Mouse (Mus musculus) lung, postnatal 10 days (tissue): ENCODE measurements around the gene Gadl1.
"Not testable (repeated sequence)": the region's sequence is repeated elsewhere in the genome, so short reads cannot be mapped to it uniquely, and the experiment has no call there.

Experiments used
- DNase-seq: peaks from one replicate; pipeline ENCODE4 v3.0.0; 2021

The Gadl1 gene

DNA sequence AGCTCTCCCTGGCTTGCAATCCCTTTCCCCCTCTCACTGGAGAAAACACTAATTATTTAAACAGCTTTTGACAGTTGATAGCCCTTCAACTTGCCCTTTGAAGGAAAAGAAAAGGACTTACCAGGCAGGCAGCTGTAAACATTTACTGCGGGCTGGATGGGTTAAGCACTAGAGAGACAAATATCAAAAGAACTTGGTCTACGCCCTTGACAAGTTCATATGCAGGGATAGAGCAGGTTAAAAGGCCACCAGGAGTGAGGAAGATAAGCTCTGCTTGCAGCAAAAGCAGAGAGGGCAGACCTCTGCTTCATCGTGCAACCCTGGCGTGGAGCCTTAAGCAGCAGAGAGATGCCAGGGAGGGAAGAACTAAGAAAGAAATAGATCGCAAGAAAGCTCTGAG is 123.5 kb downstream of the Gadl1 start:
- DNase-seq = no peak

- no peak for DNase-seq
Observed at GRCm38 (mm10) chr9:116038275-116038674, 129.0 kb downstream of the Gadl1 start.

DNA sequence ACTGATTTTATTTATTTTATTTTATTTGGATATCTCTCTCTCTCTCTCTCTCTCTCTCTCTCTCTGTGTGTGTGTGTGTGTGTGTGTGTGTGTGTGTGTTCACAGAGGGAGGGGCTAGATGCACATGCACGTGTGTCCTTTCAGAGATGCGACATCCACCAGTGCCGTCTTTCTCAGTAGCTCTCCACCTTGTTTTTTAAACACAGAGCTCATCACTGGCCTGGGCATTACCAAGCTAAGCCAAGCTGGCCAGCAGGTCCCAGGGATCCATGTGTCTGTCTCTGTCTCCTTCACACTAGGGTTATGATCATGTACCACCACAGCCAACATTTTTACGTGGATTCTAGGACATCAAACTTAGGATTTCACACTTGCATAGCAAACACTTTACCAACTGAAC is 130.7 kb downstream of the Gadl1 start:
- no peak for DNase-seq

DNA sequence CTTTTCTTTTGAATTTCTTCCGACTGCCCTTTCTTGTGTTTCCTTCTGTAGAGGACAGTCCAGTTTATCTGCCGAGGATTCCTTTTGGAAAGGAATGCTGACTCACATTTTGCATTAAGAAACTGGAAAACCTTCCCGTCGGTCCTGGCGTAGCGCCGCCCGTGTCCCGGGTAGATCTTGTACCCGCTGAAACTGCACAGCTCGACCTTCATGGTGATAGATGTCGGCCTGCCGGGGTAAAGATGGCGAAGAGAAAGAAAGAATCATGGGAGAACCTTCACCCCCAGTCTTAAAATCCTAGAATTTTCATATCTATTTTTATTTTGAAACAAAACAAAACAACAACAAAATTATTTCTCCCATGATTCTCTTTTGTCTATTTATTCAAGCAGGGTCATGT is 131.6 kb downstream of the Gadl1 start:
- not testable (repeated sequence) for DNase-seq

- DNase-seq = no peak
Observed at GRCm38 (mm10) chr9:116041369-116041768, 132.1 kb downstream of the Gadl1 start.

DNA sequence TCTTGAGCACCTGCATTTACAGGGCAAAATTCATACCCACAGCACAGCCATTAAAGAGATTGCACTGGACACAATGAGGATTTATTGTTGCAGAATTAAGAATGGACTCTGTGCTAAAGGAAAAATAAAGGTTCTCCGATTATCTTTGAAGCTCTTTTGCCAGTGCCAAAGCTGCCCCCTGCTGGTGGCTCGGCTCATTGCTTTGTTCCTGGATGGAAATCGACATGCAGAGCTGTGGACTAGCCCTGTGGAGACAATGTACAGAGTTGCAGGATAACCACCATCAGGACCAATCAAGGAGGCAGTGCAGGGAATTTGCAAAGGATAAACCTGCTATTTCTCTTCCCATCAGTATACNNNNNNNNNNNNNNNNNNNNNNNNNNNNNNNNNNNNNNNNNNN is 132.5 kb downstream of the Gadl1 start:
- peak; percentile 85 for DNase-seq

DNA sequence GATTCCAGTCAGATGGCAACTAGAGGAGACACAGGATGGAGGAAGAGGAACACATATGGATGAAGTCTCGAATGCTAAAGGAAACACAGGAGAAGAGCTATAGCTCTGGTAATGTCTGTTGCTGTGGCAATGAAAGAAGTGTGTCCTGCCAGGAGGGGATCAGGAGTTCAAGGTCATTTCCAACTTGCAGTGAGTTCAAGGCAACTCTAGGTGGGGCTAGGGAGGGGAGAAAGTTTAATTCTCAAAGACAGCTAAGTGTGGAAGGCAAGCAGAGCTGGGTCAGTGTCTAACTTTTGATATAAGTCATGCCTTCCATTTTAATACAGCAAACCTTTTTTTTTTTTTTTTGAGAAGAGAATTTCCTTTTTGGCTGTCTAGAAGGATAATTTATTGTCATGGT is 140.7 kb downstream of the Gadl1 start:
- DNase-seq = no peak

DNA sequence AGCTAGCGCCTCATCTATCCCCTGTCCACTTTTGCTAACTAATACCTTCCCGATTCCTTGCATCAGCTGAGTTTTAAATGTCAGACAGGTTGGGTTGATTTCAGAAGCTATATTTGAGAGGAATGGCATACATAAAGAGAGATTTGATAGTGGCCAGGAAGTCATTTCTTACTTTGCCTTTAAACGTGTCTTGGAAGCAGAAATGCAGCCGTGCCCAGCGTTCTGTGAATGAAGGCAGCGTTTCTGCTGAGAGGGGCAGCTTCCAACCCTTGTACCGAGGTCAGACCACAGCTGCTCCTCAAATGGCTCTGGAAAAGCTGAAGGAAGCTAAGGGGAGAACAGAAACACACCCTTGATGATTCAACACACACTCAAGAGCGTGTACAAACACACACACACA is 144.7 kb downstream of the Gadl1 start:
- DNase-seq = no peak

GRCm38 (mm10) chr9:116058475-116058874 is 149.2 kb downstream of the Gadl1 start:
- DNase-seq = no peak

DNA sequence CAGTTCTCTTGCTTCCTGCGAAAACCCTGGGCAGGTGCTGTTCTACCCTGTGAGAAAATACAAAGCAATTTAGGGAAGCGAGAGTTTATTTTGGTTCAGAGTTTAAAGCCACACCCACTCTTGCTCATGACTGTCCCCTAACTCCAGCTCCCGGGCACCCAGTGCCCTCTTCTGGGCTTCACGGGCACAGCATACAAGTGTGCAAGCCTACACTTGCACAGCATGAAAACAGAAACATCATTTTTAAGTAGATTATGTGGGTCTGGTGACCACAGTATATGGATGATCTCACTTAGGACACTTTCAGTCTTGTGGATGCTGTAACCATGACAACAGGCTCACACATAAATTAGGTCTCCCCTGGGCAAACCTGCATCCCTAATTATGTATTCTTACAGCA is 149.9 kb downstream of the Gadl1 start:
- DNase-seq = peak; percentile 23

GRCm38 (mm10) chr9:116060691-116061090 is 151.4 kb downstream of the Gadl1 start:
- DNase-seq = peak; percentile 37

GRCm38 (mm10) chr9:116064774-116065173 is 155.5 kb downstream of the Gadl1 start:
- no peak for DNase-seq

GRCm38 (mm10) chr9:116071561-116071960 is 162.3 kb downstream of the Gadl1 start:
- not testable (repeated sequence) for DNase-seq

GRCm38 (mm10) chr9:116076163-116076562 is 166.9 kb downstream of the Gadl1 start:
- no peak for DNase-seq

DNA sequence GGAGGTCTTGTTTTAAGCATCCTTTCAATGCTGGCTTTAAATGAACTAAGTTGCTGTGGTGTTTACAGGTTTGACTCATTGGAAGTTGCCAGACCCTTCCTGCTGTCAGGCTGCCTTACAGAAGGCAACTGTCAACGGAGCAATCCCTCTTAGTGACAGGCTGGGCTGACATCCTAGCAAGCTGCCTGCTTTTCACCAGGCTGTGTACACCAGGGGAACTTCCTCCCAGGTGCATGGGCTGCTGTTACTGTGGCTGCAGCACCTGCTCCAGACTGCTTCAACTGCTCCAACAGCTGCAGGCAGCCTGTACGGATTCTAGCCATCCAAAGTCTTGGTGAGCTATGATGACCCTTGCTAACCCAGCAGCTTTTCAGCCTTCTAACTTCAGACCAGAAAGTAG is 167.7 kb downstream of the Gadl1 start:
- DNase-seq = no peak

GRCm38 (mm10) chr9:116077419-116077818 is 168.2 kb downstream of the Gadl1 start:
- DNase-seq = no peak

- no peak for DNase-seq
Observed at GRCm38 (mm10) chr9:116081781-116082180, 172.5 kb downstream of the Gadl1 start.

- no peak for DNase-seq
Observed at GRCm38 (mm10) chr9:116083300-116083699, 174.0 kb downstream of the Gadl1 start.

DNA sequence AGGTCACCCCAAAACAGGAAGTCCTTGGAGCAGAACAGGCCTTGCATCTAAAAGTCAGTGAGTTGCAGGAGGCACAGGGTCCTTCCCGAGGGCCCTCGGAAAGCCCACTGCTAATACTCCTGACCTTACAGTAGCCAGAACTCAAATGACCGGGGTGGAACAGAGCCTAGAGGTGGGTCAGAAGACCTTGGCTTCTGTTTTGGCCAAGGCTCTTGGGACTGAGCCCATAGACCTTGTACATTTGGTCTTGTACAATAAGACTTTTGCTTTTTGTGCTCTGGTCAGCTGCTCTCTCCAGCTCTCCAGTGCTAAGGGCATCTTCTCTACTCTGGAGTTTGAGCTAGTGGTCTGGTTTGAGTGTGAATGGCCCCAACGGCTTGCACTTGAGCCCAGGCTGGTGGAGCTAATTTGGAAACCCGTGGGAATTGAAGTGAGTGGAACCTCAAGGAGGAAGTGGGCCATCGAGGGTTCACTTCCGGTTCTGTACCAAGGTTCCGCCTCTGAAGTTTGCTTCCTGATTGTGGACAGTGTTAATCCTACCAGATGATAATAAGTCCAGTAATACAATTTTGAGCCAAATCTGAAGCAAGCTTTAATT is 174.6 kb downstream of the Gadl1 start:
- peak; percentile 22 for DNase-seq

DNA sequence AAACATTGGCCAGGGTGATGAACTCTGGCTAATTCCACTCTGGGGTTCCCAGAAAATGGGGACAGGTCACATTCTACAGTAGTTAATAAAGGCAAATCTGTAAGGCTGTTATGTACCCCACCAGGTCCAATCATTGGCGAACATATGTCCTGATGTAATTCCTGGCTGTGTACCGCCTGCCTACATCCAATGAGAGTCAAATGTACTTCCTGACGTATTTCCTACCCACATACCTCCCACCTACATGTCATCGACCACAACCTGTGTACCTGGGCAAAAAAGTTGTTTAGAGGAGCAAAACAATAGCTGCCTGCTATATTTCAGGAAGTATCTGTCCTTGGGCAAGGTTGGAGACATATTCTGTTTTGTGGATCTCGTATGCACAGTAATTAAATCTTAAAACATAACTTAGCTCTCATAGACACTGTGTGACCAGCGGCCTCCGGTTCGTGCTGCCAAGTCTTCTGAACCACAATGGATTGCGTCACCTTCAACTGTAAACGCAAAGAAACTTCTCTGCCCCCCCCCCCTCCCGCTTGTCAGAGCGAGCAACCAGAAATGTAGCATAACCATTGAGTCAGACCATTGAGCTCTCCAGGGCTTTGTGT is 175.2 kb downstream of the Gadl1 start:
- DNase-seq = peak; percentile 45

DNA sequence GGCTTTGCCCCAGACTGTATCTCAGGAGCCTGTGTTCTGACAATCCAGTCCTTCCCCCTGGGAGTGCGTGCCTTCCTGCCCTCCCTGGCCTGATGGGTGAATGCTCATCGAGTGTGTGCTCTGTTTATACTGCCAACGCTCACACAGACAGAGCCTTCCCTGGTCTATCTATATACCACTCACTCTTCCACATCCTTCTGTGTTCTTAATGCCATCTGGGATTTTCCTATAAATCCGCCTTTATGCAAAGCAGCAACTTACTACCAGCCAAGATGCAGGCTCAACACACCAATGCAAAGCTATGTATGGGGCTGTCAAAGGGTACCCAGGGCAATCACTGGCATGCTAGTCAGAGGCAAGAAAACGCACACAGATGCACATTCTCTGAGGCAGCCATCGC is 176.7 kb downstream of the Gadl1 start:
- no peak for DNase-seq

DNA sequence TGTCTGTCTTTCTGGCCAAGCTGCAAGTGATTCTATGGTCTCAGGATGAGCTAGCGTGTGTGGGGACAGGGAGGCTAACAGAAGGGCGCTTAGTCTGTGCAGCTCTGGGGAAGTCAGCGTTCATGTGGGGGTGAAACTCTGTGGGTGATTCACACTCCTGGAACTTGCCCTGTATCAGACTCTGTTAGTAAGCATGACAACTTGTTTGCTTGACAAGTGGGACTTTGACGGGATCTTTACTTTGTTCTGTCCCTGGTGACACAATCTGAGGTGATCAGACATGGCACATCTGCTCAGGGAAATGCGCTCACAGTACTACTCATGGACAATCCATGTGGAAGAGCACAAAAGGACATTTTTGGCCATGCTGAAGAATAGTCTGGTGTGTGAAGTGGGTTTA is 178.0 kb downstream of the Gadl1 start:
- DNase-seq = no peak

- DNase-seq = peak; percentile 89
Observed at GRCm38 (mm10) chr9:116087880-116088279, 178.6 kb downstream of the Gadl1 start.

DNA sequence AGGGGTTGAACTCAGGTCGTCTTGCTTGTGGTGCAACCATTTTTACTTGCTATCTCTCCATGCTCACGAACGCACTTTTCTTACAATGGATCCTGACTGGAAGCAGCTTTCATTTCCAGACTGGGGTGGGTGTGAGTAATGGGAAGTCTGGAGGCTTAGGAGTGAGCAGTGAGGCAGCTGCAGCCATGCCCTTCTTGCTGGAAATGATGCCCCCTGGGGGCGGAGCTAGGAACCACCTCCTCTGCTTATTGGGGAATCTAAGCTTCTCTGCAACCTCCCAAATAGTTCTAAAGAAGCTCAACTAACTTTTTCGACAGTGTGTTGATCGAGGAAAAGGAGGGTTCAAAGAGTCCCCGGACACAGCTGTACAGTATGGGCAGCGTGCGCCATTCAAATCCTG is 179.7 kb downstream of the Gadl1 start:
- peak; percentile 57 for DNase-seq

DNA sequence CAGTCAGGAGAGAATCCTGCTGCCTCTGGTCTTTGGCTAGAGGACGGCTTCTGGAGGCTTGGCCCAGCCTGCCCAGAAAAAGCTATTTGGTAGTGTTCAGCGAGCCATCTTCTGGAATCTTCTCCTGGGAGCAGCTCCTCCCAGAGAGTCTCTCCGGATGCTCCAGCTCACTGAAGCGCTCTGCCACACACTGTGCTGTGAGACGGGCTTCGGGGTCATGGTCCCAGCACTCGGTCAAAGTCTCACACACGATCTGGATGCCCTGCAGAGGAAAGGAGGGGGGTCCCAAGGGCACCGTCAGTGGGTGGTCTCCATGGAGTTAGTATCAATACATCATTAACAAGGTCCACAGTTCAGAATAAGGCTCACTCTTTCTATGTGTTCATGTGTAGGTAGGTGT is 181.0 kb downstream of the Gadl1 start:
- no peak for DNase-seq
